Mouse (Mus musculus) CD8-positive naive resting alpha-beta T cell, adult 57 days (primary cell): Measurements from ENCODE around the gene Olfr1085. TPM values are rescaled to one million over a fixed set of nuclear protein-coding genes. Genes with fewer than 3 reads are reported as not detected.

Source experiments
- total RNA-seq: library from RNA; stranded (reverse); gene quantifications from one replicate; pipeline ENCODE4 v1.2.4, GENCODE M21; 2023

The Olfr1085 gene
- total RNA-seq: not detected

DNA sequence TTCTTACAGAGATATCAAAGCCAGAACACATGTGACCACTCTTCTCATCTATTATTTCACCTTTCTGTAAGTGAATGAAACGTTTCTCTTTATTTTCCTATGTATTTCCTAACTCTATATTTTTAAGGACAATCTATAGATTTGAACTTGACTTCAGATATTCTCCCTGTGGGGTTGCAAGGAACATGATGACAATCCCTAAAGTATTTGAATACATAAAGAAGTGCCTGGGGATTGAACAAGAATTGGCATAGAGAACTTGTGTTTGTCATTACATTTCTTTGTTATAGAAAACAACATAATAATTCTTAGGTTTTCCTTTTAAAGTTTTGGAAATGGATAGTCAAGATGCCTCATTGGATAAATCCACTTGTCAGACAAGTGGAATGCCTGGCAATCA is at the start of gene Olfr1085:
Olfr1085 (minus strand) TSS at position 101 of the 400 bp plus-strand sequence.

DNA sequence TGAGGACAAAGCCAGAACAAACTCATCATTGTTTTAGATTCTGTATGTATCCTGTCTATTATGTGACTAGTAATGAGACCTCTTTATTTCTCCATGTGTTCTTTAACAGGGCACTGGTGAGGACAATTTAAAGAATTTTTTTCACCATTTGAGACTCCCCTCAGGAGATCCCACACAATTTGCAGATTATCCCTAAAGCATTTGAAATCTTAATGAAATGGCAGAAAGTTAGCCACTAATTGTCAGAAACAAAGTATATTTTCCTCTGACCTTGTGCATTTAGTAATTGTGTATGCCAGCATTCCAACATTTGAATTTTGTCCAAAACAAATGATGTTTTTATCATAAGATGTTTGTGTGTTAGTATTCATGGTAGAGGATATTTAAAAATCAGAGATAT is 36.5 kb upstream of the Olfr1085 start, which contains the start of gene Olfr1087:
Olfr1087 (minus strand) TSS at position 101 of the 400 bp plus-strand sequence.

DNA sequence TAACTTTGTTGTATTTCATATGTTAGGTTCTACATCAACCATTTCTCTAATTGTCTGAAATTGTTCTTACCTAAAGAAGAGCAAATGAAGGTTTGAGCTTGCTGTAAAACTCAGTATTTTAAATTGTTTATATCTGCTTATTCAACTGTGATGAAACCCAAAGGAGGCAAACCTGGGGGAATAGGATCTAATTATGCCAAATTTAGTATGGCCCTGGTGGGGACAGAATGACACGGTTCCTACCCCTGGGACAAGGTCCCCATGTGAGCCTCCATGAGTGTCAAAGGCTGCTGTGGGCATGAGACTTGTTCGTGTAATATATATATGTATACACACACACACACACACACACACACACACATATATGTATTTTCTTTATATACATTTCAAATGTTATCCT is 18.2 kb upstream of the Olfr1085 start, which contains the start of gene Olfr1086:
Olfr1086 (minus strand) TSS at position 101 of the 400 bp plus-strand sequence.

DNA sequence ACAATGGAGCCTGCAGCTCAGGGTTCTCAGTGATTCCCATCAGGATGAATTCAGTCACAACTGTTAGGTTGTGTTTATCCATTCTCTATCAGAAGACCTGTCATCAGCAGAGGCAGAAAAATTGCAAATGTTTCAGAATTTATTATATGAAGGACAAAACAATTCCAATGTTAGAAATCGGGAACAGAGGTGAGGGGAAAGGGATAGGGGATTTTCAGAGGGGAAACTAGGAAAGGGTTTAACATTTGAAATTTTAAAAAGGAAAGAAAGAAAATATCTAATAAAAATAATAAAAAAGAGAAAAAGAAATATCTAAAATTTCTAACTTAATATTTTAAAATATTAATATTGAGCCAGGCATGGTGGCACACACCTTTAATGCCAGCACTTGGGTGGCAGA is 22.2 kb downstream of the Olfr1085 start, which contains the start of gene Olfr1084:
Olfr1084 (minus strand) TSS at position 101 of the 400 bp plus-strand sequence.

Other genes with a start within 250 kb of the Olfr1085 start
- gene Olfr1061, start 248.0 kb downstream of the Olfr1085 start, total RNA-seq: not detected
- gene Olfr1062, start 235.3 kb downstream of the Olfr1085 start, total RNA-seq: not detected
- gene Olfr1065, start 211.4 kb downstream of the Olfr1085 start, total RNA-seq: not detected
- not detected for gene Olfr1066, start 205.8 kb downstream of the Olfr1085 start, total RNA-seq
- gene Olfr228, start 174.6 kb downstream of the Olfr1085 start, total RNA-seq: not detected
- not detected for gene Olfr1076, start 153.6 kb downstream of the Olfr1085 start, total RNA-seq
- not detected for gene Olfr1079, start 119.5 kb downstream of the Olfr1085 start, total RNA-seq
- not detected for gene Olfr1080, start 103.8 kb downstream of the Olfr1085 start, total RNA-seq
- gene Olfr1082, start 63.1 kb downstream of the Olfr1085 start, total RNA-seq: not detected
- gene Olfr1084, start 22.3 kb downstream of the Olfr1085 start, total RNA-seq: not detected
- gene Olfr1086, start 18.1 kb upstream of the Olfr1085 start, total RNA-seq: not detected
- gene Olfr1087, start 36.4 kb upstream of the Olfr1085 start, total RNA-seq: not detected
- gene Olfr1089, start 71.7 kb upstream of the Olfr1085 start, total RNA-seq: not detected
- not detected for gene Olfr1090, start 97.0 kb upstream of the Olfr1085 start, total RNA-seq
- gene Olfr1093, start 120.5 kb upstream of the Olfr1085 start, total RNA-seq: not detected
- not detected for gene Olfr141, start 148.0 kb upstream of the Olfr1085 start, total RNA-seq
- gene Olfr1094, start 162.6 kb upstream of the Olfr1085 start, total RNA-seq: not detected
- not detected for gene Olfr1095, start 189.7 kb upstream of the Olfr1085 start, total RNA-seq
- gene Gm13723, start 212.8 kb upstream of the Olfr1085 start, total RNA-seq: not detected
- gene Olfr1097, start 230.2 kb upstream of the Olfr1085 start, total RNA-seq: not detected